Mouse (Mus musculus): ENCODE data around the gene Mxi1. TPM values are rescaled to one million over a fixed set of nuclear protein-coding genes. Genes with fewer than 3 reads are reported as not detected.

The Mxi1 gene
- total and polyA plus RNA-seq, 3 experiments, result 10.6 to 19.9 (median 18.9) TPM

GRCm38 (mm10) chr19:53404219-53404836 is 94.0 kb downstream of the Mxi1 start (continued):
- TF ChIP-seq MAFK (IDR thresholded peaks at IDR 0.05; ENCODE audit: insufficient replicate concordance, low read length) (0 out of 2 replicates have a peak, but pooled peaks have one; percentile 25), JUN (IDR thresholded peaks at IDR 0.05; ENCODE audit: insufficient read depth, low read depth, low read length) (peak; percentile 47; the same call in 1 of the 2 replicates), IRF4 (IDR thresholded peaks at IDR 0.05; ENCODE audit: low read depth, low read length) (peak; percentile 86; the same call in 1 of the 2 replicates), MXI1 (IDR thresholded peaks at IDR 0.05; ENCODE audit: low read depth, low read length) (peak; percentile 61; the same call in 1 of the 2 replicates), POLR2A (IDR thresholded peaks at IDR 0.05; ENCODE audit: low read depth, low read length) (no peak), ZKSCAN1 (IDR thresholded peaks at IDR 0.05; ENCODE audit: borderline replicate concordance, low read depth, low read length) (no peak), TCF12 (IDR thresholded peaks at IDR 0.05; ENCODE audit: low read depth, low read length) (peak; percentile 83), SIN3A (IDR thresholded peaks at IDR 0.05; ENCODE audit: low read length) (peak; percentile 65; the same call in 1 of the 2 replicates), RAD21 (IDR thresholded peaks at IDR 0.05; ENCODE audit: low read depth, low read length) (no peak), POLR2AphosphoS2 (IDR thresholded peaks at IDR 0.05; ENCODE audit: low read depth, low read length) (peak; percentile 67; the same call in 1 of the 2 replicates), CTCF (conservative IDR thresholded peaks at IDR 0.05 in 1 of 2, IDR thresholded peaks at IDR 0.05 in 1 of 2; ENCODE audit: low read depth in 2 of 2, low read length in 2 of 2) (no peak), USF1 (IDR thresholded peaks at IDR 0.05; ENCODE audit: low read depth, low read length) (no peak)

GRCm38 (mm10) chr19:53404837-53405356 is 94.6 kb downstream of the Mxi1 start:
- peak overlapping the region; percentile 52 for H3K4me2 ChIP-seq (ENCODE audit: insufficient read depth, low read depth, poor library complexity, severe bottlenecking)
- peak overlapping the region in 2 of 3 experiments; percentile 20 to 22 for H3K4me3 ChIP-seq (replicated peaks in 1 of 3; ENCODE audit: low read depth in 2 of 3, low read length in 2 of 3, poor library complexity in 1 of 3)
- dilution Hi-C loops (cut with MboI; ENCODE audit: extremely low pct_ligation_motif_present, extremely low pct_unique_long_range_greater_than_20kb, low sequenced_read_pairs), result no loop called here
- no peaks in the 10 kb centered on the region for H3K79me2 ChIP-seq (replicated peaks; ENCODE audit: control insufficient read depth, extremely low read depth, insufficient read depth, poor library complexity, severe bottlenecking)
- H3K9ac ChIP-seq (ENCODE audit: insufficient read depth, low read depth), result peak overlapping the region; percentile 49
- H3K4me1 ChIP-seq (ENCODE audit: control insufficient read depth in 1 of 2, insufficient read depth in 2 of 2), result peaks cover 35 to 76% of the 10 kb centered on the region in 2 experiments
- H3K36me3 ChIP-seq (replicated peaks in 1 of 2; ENCODE audit: control insufficient read depth in 1 of 2, insufficient read depth in 1 of 2, low read length in 1 of 2), result peaks cover 0 to 15% of the 10 kb centered on the region in 2 experiments
- no peaks in the 10 kb centered on the region for H3K9me3 ChIP-seq (replicated peaks; ENCODE audit: low read length)
- H3K27me3 ChIP-seq (replicated peaks), result no peaks in the 10 kb centered on the region
- in situ Hi-C loops (cut with MboI; ENCODE audit: low pct_ligation_motif_present, low pct_unique_long_range_greater_than_20kb, low sequenced_read_pairs), result no loop called here
- H3K27ac ChIP-seq (ENCODE audit: insufficient read depth, low read depth), result peak overlapping the region; percentile 98
- peak; percentile 88 for DNase-seq (ENCODE audit: extremely low read depth)
- TF ChIP-seq POLR2A (IDR thresholded peaks at IDR 0.05; ENCODE audit: low read depth, low read length) (peak; percentile 56), RCOR1 (conservative IDR thresholded peaks at IDR 0.05; ENCODE audit: low read depth, low read length) (no peak), USF2 (conservative IDR thresholded peaks at IDR 0.05; ENCODE audit: low read depth, low read length) (no peak), ZMIZ1 (IDR thresholded peaks at IDR 0.05; ENCODE audit: low read depth, low read length) (peak; percentile 6; the same call in 1 of the 2 replicates), BHLHE40 (IDR thresholded peaks at IDR 0.05; ENCODE audit: low read depth, low read length) (peak; percentile 37), ZKSCAN1 (IDR thresholded peaks at IDR 0.05; ENCODE audit: borderline replicate concordance, low read depth, low read length) (no peak), TCF12 (IDR thresholded peaks at IDR 0.05; ENCODE audit: low read depth, low read length) (0 out of 2 replicates have a peak, but pooled peaks have one; percentile 4), IRF4 (IDR thresholded peaks at IDR 0.05; ENCODE audit: low read depth, low read length) (peak; percentile 71; the same call in 1 of the 2 replicates), MEF2A (IDR thresholded peaks at IDR 0.05; ENCODE audit: borderline replicate concordance, low read depth, low read length) (no peak; the same call in 1 of the 2 replicates), ELF1 (IDR thresholded peaks at IDR 0.05; ENCODE audit: low read depth, low read length) (0 out of 2 replicates have a peak, but pooled peaks have one; percentile 4)

Measured in CH12.LX (cell line).